Mouse (Mus musculus) liver, postnatal 0 days (tissue): ENCODE measurements around the gene Degs2.

Experiments
- CTCF ChIP-seq: sonication (generic); IDR thresholded peaks from 2 replicates; pipeline ENCODE4 v1.5.1; 2016; ENCODE audit warnings: antibody characterized with exemption, low read depth
- EP300 ChIP-seq: IDR thresholded peaks from 2 replicates; pipeline ENCODE4 v1.6.1; 2016; ENCODE audit warnings: antibody characterized with exemption, low read depth, mild to moderate bottlenecking

- no peak for TF ChIP-seq CTCF
- no peak for TF ChIP-seq EP300
Observed at GRCm38 (mm10) chr12:108673546-108673945, 28.6 kb downstream of the Degs2 start.
